Mouse (Mus musculus) monocyte, adult 5-6 weeks (primary cell): ENCODE data around the gene Sh2b2. TPM values are rescaled to one million over a fixed set of nuclear protein-coding genes. Genes with fewer than 3 reads are reported as not detected.
A peak's percentile ranks its signal among the peaks of the same experiment; 100 is the strongest.

ENCODE experiments used
- ATAC-seq: fragments of 153-309, 156-312 bp; replicated peaks from 2 replicates; pipeline ENCODE4 v1.8.0; 2017; ENCODE audit warnings: mild to moderate bottlenecking; ENCODE audit not compliant: low TSS enrichment, insufficient number of reproducible peaks, severe bottlenecking, poor library complexity, low FRiP score
- total RNA-seq: library from RNA; stranded (forward); fragments of 200-1000, 200-491, 200-594 nt; gene quantifications from 3 replicates; pipeline ENCODE4 v1.2.3, GENCODE M21; 2017

The Sh2b2 gene
- total RNA-seq: 9.8 to 17.4 TPM (median 10.7 TPM) in 3 replicates

DNA sequence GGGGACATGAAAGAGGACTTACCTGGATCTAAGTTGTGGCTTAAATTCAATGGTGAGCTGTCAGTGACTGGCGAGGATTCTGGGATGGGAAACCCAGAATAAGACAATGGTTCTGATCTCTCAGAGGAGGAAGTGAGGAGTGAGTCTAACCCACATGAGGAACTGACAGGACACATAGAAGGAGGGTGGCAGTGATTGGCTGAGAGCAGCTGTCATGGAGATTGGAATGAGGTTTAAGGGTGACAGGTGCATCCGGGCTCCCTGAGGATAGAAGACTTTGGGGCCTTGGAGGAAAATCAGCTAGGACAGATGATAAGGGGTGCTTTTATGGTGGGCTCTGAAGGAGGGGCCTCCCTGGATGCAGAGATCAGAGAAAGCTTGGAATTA, at the start of gene Sh2b2:
TSS of gene Sh2b2 (minus strand) at position 105 of the 387 bp plus-strand sequence.
- peak; percentile 49 for ATAC-seq

DNA sequence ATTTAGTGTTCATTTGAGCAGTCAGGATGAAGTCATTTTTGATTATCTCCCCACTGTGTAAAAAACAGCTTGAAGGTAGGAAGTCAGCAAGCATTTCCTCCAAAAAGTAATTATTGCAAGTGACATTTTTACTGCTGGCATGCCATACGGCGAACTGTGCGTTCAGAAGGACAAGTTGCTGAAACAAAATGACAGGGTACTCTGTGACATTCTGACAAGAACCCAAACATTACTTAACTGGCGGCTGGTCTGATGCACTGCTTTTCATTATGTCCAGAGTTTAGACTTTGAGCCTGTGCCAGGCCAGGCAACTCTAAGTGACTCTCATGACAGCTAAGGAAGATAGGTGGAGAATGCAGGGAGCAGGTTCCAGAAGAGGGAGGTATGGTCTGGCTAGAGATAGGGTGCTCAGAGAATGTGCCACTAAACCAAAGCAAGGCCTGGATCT, 46.6 kb upstream of the Sh2b2 start:
- no peak for ATAC-seq

DNA sequence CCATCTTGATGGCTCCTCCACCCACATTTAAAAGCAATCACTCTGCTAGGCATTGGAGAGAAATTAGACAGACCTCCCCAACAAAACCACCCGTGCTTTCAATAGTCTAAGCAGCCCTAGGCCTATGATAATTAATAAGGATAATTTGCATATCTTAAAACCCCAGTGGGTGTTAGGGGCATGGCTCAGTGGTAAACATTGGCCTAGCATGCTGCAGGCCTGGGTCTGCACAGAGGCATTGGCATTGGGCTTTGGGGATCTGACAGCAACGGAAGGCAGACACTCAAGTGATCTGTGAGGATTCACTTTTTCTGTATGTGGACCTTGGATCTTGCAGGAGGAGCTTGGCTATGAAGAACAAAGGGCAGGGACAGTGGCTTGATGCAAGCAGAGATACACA, 46.0 kb upstream of the Sh2b2 start:
- no peak for ATAC-seq

GRCm38 (mm10) chr5:136291562-136291961, 45.2 kb upstream of the Sh2b2 start:
- no peak for ATAC-seq

GRCm38 (mm10) chr5:136289776-136290175, 43.4 kb upstream of the Sh2b2 start:
- ATAC-seq: no peak

DNA sequence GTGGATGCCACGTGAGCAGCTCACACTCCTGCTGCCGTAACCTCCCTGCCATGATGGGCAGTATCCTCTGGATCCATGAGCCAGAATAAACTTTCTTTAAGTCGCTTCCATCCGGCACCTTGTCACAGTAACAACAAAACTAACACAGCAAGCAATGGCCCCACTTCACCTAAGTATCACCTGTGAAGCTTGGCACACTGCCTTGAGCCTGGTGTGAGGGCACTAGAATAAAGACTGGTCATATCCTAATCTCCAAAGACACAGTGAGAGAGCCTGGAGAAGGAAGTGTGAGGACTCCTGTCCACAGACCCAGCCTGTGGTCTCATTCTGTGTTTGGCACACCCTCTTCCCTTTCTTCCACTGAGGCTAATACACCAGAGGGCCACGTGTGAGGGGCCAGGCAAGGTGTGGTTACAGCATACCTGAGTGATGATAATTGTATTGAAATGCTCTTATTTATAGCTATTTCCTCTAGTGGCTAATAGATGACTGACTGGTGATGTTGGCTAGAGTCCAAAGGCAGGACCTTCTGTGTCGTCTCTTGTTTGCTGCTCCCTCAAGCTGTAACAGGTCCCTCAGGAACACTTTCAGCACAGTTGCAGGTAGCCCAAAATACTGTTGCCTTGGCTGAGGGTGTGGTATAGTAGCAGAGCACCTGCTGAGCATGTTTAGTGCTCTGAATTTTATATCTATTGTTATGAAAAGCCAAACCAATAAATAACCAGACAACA, 42.2 kb upstream of the Sh2b2 start:
- no peak for ATAC-seq

DNA sequence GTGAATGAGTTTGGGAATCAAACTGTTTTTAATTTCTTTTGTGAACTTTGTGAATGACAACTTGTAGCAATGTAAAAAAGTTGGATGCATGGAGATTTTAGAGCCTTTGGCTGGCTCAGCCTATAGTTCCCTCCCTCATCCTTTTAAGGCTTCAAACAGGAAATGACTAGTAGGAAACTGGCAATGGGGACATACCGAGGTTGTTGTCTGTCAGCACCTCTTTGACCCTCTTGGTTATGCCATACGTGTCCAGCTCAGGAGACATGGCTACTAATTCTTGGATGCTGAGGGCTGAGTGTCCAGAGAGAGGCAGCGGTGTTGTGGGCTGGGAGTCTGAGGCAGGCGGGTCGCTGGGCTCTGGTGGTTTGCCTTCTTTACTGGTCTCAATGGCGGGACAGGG, 40.2 kb upstream of the Sh2b2 start:
- ATAC-seq: no peak

- ATAC-seq: no peak
Observed at GRCm38 (mm10) chr5:136285106-136285505, 38.8 kb upstream of the Sh2b2 start.

DNA sequence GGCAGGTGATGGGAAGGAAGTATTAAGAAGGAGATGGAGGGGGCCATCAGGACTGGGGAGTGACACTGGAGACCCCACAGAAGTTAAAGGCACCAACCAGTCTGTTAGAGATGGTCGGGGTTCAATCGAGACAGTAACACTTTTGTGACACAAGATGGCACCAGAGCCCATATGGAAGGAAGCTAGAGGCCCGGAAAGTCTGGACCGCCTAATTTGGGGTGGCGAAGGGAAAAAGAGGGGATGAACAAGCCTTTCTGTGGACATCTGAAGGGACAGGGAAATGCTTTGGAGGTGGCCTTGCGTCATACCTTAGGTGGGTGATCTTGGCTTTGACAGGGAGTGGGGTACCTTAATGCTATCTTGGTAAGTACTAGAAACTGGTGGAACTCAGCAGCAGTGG, 35.0 kb upstream of the Sh2b2 start:
- no peak for ATAC-seq

- no peak for ATAC-seq
Observed at GRCm38 (mm10) chr5:136274739-136275138, 28.4 kb upstream of the Sh2b2 start.

DNA sequence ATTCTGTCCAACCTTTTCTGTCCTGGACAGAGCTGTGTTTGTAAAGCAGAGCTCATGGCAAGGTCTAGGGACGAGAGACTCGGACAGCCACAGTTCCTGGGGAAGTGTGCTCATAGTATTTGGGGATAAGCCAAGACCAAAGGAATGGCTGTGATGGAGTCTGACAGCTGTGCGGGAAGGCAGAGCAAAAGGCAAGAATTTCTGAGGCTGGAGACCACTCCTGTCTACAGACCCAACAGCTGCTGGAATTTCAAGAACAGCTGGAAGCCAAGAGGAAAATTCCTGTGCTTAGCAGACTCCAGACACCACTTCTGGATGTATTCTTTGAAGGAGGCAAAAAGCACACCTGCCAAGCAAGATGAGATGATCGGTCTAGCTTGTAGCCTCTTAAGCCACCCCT, 23.6 kb upstream of the Sh2b2 start:
- no peak for ATAC-seq

DNA sequence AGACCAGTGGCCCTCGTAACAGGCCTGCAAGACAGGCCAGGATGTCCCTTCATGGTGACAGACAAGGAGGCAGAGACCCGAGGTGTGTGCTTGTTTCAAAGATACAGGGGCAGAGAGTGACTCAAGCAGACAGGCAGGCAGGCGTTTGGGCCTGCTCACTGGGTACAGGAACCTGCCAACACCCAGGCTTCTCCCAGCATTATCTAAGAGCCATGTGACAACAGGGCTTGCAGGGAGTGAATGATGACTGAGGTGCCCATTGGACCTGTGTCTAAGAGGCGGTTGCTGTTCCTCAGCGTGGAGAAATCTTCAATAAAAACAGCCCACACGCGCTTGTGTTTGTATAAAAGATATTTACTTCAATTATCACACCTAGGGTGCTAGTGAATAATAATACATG, 19.7 kb upstream of the Sh2b2 start:
- no peak for ATAC-seq

DNA sequence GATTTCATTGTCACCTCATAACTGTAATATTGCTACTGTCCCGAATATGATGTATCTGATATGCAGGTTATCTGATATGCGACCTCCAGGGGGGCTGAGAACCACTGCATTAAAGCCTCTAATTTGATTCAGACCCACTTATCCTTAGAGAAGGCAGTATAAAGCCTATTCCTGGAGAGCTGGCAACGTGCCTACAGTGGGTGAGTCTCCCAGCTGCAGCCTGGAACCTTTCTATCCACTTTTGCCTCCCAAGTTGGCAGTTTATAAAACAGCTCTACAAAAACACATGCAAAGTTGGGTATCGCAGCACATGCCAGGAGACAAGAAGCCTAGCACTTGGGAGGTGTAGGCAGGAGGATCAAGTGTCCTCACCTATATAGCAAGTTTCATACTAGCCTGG, 17.0 kb upstream of the Sh2b2 start:
- no peak for ATAC-seq

DNA sequence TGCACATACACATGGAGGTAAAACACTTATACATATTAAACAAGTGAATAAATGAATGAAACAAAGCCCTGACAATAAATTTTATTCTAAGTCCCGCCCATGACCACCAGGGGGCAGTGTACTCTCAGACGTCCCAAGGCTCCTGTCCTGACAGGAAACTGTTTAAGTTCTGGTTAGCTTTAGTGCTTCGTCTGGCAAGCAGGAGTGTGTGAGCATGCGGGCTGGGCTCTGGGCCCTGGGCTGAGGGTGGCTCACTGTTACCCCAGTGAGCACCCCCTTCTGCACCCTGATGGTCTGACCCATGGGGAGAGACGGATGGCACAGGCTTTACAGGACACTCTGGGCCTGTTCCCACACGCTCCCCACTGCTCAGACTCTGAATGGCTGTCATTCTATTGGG, 12.6 kb upstream of the Sh2b2 start:
- ATAC-seq: peak; percentile 44; the same call in 1 of the 2 replicates

GRCm38 (mm10) chr5:136252899-136253298, 6.5 kb upstream of the Sh2b2 start:
- ATAC-seq: peak; percentile 37; the same call in 1 of the 2 replicates

GRCm38 (mm10) chr5:136251004-136251403, 4.6 kb upstream of the Sh2b2 start:
- ATAC-seq: peak; percentile 43; the same call in 1 of the 2 replicates

- ATAC-seq: 0 out of 2 replicates have a peak, but pooled peaks have one; percentile 19
Observed at GRCm38 (mm10) chr5:136248441-136248840, 2.1 kb upstream of the Sh2b2 start.

DNA sequence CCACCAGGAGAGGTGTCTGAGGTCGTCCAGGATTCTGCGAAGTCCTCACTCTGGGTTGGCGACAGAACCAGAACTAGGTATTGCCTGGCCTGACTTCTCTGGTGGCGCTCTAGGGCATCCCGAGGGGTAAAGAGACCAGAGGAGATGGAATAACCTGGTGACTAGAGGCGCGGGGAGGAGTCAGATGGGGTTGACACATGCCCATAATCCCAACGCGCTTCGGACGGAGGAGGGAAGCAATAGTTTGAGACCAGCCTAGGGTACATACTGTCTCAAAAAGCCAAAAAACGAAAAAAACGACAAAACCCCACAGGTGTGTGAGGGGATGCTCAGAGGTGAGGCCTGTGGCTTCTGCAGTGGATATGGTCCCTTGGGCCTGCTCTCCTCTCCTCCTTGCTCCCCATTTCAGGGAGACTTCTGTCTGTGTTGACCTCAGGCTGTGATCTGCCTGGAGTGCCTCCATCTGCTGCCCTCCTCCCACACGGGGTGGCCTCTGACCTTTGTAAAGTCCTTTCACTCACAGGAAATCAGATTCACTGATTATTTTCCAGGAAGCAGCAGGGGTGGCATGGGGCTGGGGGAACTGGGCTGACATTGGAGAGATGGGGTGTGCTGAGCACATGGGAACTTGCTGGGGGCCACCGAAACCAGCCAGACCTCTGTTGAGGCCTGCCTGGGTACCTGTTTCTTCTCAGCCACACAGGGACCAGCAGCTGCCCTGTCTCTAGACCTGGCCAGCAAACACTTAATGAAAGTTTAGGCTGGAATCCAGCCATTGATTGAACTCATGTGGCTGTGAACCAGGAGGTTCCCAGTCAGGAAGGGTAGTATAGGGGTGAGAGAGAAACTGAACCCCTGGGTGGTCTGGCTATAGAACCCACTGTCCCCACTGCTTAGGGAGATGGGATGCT, 560 bp downstream of the Sh2b2 start:
- ATAC-seq: no peak

- peak; percentile 42 for ATAC-seq
Observed at GRCm38 (mm10) chr5:136244762-136245540, 1.4 kb downstream of the Sh2b2 start.
